Mouse (Mus musculus) layer of hippocampus, postnatal 36 days (tissue): Measurements from ENCODE around the gene Dab1. TPM values are rescaled to one million over a fixed set of nuclear protein-coding genes. Genes with fewer than 3 reads are reported as not detected.

Source experiments
- DNase-seq, 2 experiments: peaks; one replicate each; pipeline ENCODE4 v3.0.0; 2022
- total RNA-seq, 2 experiments: library from RNA; stranded (reverse); gene quantifications; 2 replicates each; pipeline ENCODE4 v1.2.3; 2021

The Dab1 gene
- total RNA-seq, 2 experiments from 2014 or later, result 139 to 161 TPM

DNA sequence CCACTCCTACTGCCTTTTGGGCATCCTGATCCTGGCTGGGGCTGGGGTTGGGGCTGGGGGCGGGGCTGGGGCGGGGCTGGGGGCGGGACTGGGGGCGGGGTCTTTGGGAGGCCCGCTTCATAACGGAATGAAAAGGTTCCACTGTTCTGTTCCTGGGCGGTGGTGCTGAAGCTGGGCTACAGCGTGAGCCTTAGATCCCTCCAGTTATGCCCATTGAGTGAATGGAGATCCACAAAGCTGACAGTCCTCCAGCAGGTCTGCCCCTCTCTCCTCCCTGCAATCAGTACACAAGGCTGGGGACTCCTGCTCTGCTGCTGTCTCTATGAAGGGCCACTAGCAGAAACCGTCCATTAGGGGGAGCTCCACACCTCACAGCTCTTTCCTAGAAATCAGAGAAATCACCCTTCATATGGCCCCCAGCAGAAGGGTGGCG, 895.4 kb downstream of the Dab1 start:
- DNase-seq, result no peak

DNA sequence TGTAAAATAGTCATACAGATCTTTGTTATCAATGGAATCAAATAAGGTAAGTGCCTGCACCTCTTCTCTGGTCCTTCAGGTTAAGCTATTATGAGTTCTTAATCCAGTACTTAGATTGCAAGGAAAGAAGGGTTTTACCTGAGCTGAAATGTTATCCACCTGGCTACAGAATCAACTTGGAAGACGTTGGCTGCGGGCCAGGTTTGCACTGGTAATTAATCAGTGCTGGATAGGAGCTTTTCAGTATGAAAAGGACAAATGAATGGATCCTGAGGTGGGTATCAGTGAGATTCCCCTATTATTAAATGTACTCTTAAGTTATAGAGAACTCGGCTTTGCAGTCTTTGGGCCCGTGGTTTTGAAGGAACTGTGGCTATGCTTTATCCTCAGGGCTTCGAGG, 896.5 kb downstream of the Dab1 start:
- no peak for DNase-seq

DNA sequence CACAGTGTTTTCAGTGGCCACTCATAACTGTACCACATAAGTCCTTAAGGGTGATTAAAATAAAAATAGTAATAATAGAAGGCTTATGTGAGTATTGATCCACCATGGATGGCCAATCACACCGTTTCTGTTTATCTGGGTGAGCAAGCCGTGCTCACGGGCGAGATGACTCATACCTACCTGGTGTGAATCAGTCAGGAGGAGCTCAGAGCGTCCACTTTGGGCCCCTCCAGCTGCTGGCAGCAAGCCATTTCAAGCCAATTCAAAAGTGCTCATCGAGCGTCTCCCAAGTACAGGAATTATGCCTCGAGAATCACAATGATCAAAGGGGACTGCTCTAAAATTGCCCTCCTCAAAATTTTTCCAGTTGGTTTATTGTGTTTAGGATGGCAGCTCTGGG, 903.2 kb downstream of the Dab1 start:
- DNase-seq, result no peak

DNA sequence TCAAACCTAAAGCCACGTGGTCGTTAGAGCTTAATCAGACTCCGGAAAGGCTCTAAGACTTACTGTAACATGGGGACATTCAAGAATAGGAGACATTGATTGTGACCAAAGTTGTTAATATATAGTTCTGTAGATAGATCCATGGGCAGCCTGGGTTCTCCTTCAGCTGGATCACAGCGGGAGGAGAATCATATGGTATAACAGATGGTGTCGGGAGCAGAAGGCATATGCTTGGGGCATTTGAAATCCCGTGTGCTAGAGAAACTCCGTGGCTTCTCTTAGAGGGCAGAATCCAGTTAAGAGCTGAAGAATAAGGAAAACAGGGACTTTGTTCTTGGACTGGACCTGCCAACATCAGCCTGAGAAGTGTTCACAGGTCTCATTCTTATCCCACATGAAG, 904.6 kb downstream of the Dab1 start:
- DNase-seq, result no peak

DNA sequence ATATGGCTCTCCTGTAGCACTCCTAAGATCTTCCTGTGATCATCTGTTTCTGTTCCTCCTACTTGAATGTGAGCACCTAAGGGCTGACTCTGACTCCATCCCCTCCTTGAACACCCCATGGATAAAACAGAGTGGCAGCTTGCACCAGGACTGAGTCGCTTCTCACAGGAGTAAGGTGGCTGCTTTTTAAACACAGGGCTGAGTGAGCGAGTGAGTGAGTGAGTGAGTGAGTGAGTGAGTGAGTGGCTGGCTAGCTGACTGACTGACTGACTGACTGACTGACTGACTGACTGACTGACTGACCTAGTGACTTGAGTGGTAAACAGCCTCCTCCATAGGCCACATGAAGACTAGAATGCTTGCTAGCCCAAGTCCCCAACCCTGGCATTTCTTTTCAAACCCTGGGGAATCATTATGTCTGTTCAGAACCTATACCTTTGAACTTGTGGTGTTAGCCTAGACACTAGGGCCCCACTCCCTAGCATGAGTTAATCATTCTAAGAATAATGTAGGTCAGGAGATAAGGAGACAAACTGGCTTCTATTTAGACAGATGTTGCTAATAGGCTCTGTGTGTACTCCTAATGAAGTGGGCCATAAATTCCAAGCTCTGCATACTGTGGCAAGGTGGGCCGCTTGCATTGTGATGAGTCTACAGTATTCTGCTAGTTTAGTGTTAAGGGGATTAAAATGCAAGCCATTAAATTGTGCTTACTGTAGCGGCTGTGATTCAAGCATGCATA, 910.9 kb downstream of the Dab1 start:
- no peak for DNase-seq

DNA sequence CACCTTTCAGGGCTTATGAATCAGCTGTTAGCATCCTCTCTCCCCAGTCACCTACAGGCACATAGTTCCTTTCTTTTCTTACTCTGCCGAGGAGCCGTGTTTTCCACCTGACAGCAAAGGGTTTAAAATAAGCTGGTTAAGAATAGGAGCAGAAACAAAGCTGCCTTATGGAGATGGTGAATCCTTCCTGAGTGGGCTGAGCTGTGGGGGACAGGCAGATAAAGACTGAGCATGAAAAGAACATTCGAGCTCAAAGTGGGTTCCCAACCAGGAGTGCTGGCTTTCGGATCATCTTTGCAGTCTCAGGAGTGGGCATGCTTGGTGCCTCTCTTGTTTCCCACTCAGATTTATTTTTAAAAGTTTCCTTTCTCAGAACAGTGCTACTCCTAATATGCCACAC, 913.7 kb downstream of the Dab1 start:
- DNase-seq, result no peak

DNA sequence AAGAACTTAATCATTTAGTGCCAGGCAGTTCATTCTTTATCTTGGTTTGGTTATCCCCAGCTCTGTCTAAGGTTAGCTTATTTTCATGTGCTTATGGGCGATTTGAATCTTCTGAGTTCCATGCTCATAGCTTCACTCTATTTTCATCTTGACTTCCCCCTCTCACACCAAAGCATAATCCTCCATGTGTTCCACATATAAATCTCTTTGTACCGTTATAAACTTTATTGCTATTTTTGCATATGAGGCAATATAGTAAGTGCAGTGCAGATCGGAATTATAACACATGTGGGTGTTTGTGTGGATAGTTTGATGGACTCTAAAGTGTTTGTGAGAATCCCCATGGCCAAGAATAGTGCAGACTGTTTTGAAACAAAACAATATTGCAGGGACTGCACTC, 919.3 kb downstream of the Dab1 start:
- DNase-seq, result no peak

DNA sequence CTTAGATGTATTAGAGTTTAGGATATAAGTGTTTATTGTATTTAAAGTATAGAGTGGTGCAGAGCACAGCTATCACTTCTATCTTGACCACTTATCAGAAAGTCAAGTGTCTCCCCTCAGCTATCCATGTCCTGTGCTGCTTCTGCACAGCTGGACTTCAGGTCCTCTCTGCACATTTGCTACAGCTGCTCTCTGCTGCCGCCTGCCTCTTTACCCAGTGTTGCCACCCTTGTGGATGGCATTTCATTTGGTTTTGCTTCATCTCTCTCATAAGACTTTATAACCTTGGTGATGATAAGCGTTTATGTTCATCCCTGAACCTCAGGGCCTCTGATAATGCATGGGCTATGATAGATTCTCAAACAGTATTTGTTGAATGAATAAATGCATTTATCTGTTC, 919.9 kb downstream of the Dab1 start:
- no peak for DNase-seq

DNA sequence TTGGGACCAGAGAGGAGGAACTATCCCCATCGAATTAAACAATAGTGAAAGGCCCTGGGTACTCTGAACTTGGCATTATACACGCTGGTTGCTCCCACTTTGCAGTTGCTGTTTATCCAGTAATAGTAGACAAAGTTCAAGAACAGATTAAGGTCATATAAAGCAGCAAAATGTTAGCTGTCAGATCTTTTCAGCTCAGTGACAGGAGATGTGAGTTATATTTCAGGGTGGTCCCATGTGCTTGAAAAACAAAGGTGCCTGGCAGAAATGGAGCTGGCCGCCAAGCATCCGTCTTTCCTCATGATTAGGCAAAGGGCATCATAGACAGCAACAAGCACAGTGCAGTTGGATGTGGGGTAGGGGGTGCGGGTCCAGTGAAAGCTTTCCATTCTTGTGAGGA, 927.9 kb downstream of the Dab1 start:
- DNase-seq, result no peak

DNA sequence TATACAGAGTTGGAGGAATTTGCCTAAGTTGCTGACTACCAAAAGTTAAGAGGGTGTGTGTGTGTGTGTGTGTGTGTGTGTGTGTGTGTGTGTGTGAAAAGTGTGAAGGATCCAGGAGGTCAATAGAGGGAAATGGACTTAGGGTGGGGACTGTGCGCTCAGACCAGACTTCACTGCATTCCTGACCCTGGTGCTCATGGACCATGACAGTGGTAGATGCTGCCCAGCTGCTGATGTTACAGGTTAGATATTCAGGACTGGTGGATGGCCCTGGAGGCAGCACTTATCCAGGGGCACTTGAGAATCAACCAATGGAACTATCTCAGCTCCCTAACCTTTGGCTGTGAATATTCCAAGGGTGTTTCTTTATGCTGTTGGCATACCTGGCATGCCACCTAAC, 929.1 kb downstream of the Dab1 start:
- DNase-seq, result no peak

DNA sequence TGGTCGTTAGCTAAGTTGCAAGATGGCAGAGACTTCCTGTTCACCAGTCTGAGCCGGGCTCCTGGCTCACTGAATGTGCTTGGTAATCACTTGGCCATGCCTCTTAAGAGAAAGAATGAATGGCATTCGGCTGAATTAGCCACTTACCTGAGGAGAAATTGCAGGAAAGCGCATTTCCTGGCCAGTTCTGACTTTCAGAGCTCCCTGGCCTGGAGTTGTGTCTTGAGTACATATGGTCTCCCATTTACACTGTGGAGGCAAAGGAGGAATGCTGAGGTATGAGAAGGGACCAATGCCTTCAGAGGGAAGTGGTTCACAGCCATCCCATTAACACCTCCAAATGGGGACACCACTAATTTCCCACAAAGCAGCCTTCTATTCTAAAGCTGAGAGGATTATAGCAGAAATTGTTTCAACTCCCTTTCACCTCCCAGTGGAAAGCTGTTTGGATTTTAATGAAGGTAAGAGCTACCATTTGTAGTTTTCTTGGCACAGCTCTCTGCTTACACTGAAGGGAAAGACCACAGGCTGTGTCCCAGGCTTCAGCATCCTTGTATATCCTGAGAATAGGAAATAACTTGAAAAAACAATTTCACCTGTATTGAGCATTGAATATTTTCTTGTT, 931.5 kb downstream of the Dab1 start:
- no peak for DNase-seq

DNA sequence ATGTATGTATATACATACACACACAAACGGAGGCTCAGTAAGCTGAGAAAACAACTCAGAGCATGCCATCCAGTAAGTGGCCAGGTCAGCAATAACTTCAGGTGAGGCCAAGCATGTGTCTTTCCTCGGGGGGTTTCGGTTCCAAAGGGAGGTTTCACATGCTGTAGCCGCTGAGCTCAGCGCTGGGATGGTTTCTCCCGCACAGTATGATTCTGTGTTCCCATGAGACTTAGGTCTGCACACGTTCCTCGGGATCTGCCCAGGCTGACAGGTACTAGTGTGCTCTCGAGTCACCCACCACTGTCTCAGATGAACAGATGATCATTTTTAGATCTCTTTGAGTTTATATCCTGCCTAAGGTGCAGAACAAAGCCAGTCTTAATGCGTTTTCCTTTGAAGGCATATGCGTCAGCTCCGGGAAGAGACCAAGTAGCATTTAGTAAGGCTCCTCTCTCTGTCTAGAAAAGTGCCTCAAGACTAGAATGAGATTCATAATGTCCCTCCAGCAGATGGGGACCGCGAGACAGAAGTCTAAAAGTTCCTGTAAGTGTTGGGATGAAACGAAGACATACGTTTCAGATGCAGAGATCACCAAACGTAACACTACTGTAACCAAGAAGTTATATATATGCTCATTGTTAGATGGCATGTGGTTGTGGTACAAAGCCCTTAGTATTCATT, 932.4 kb downstream of the Dab1 start:
- DNase-seq, result no peak

DNA sequence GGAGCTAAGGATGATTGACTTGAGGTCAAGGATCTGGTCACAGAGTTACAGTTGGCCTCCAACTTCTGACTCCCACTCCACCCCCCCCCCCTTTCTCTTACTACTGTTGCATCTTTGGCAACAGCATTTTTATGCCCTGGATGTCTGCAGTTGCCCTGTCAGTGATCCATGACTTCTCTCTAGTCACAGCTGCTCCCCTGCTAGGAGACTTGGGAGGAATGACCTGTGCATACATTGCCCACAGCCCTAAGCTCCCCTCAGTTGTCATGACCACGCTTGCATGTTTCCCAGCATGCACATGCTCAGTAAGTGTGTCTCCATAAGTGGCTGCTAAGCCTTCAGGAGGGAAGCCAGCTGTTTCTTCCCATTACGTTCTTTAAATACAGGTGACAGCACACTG, 936.2 kb downstream of the Dab1 start:
- no peak for DNase-seq

DNA sequence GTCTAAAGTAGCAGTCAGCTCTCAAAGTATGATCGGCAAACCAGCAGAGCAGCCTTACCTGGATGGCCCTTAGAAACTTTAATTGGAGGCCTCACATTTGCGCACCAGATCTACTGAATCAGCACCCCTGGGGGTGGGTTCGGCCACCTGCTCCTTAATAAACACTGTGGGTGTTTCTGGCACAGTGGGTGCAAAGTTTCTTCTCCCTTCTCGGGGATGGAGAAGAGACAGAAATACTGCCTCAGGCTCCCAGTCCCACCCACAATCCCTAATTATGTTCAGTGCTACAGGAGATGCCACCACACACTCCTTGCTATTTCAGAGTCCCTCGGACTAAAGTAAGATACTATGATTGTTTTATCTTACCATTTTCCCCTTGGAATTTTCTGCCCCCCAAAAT, 944.4 kb downstream of the Dab1 start:
- no peak for DNase-seq

DNA sequence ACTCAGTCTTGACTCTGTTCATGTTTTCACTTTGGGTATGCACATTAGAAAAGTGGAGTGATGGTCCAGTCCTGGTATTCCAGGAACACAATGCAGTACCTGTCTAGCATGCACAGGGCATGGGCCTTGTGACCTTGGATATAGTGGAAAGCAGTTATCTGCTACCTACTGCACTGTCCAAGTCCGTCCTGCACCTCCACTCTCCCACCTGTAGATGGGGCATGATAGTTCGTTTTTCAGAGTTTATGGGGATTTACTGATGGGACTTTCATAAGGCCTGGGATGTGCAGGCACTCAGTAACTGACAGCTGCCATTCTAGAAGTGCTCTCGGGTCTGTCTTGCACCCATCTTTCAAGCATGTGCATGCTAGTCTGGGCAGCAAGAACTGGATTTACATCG, 951.4 kb downstream of the Dab1 start:
- DNase-seq, result no peak

DNA sequence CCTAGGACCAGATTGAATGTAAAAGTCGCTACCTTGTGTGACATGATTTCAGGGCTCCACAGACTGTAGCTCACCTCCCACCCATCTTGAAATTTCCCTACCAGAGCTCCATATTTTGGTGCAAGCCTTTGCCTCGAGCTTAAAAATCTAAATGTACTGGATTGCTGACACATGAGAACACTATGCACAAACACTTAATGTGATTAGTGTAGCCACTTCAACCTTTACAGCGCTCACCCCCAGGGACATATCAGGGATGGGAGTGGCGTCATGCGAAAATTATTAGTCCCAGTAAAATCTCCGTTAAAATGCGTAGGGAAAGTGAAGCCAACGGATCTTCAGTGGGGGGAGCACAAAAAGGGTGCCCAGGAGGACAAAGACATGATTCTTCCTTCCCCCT, 953.3 kb downstream of the Dab1 start:
- DNase-seq, result no peak

DNA sequence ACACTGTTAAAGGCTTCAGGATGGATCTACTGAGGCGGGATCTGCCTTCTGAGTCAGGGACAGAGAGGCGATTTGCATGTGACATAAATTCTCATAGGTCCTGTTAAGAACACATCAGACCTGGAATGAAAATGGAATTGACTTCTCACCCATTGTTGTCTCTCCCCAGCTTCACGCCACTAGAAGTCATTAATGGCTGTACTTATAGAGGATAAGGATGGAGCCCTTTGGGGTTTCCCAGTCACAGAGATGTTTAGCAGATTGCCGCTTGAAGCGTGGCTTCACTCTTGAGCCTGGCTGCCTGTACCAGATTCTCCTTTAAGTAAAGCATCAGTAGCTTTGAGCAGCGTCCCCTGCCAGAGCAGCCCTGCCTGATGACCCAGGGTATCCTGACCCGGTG, 954.3 kb downstream of the Dab1 start:
- DNase-seq, result no peak

DNA sequence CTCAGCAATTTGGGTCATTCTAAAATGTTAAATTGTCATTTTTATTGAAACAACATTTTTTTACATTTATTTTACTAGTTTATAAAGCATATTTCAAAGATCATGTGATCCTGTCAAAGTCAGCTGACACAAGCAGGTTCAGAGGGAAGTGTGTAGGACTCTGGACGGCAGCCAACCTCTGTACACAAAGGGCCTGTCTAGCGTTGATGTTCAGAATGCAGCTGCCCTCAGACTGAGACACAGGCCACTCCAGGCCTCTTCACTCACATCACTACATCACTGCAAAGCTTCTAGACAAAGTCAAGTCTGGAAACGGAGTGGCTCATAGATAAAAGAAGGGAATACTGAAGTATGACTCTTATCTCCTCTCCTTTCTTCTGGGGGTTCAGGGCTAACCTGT, 959.2 kb downstream of the Dab1 start:
- DNase-seq, result no peak

DNA sequence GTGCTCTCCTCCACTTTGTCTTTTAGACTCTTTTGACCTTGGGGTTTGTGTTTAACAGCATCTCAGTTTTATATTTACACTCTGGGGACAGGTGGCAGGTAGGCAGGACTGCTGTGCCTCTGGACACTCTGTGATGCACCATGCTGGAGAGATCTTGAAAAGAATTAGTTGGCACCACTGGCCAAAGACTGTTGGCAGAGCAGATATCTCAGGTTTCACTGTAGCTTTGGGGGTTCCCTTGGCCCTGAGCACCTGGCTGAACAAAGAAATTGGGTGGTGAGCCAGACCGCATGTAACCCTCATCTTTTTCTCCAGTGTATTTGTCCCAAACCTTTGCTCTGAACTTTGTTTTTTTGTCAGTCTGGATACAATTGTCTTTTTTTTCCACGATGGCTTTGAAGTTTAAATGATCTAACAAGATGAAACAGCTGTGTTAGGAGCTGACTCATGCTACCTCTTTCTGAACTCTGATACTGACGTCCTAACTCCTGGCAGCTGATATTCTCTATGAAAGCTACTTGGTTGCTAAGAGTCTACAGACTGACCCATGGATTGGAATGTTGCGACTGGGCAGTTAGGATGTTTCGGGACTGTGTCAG, 960.9 kb downstream of the Dab1 start:
- DNase-seq, result no peak

DNA sequence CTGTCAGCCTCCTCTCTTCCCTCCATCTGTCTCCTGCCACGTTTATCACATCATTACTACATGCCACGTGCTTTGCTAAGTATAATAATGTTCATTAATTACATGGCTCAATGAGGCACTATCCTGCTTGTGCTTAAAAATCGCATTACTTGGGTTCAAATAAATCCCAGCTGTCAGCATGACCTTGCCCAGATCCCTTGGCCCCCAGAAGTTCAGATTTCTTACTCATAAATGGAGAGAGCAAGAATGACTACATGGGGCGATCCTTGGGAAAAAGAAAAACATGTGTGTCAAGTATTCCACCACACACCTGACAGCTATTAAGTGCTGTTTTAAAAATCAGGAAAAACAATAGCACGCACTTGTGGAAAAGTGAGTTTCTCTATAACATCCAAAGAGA, 963.6 kb downstream of the Dab1 start:
- no peak for DNase-seq

DNA sequence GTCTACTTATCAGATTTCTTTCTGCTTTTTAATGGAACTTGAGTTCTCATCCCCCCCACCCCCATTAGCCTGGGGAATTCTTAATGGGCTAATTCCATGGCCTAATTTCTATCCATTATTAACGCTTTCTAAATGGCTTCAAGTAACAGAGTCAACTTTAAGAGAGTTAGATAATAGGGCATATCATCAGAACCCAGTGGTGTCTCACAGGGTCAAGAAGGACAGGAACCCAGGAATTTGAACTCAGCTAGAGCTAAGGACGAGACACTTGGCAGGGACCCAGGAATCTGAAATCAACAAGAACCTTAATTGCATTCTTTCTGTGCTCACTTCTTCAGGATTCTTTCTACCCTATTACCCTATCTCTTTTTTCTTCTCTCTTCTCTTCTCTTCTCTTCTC, 968.7 kb downstream of the Dab1 start:
- DNase-seq, result no peak

DNA sequence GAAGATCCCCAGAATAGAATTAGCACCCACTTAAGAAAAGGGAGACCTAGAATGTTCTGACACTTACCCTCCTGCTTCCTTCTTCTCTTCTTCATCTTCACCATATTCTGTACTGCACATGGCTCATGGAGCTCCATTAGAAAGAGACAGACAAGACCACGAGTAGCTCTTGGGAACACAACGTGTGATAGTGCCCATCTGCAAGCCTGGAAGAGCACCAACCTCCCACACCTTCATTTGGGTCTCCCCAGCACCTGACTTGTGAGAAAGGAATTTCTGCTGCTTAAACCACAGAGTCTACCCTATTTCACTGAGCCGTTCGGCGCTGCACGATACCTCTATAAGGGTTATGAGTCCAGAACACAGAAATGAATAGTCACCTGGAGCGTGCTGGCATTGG, 977.8 kb downstream of the Dab1 start:
- no peak for DNase-seq
